Mouse (Mus musculus) hematopoietic multipotent progenitor cell, adult 10-12 weeks (in vitro differentiated cells): Measurements from ENCODE around the gene Gm4924. TPM values are rescaled to one million over a fixed set of nuclear protein-coding genes. Genes with fewer than 3 reads are reported as not detected.

Experiments
- polyA plus RNA-seq: library from polyadenylated mRNA; stranded (reverse); fragments of >175 nt; gene quantifications from 2 replicates; pipeline ENCODE4 v1.2.3, GENCODE M21; 2012; ENCODE audit warnings: low replicate concordance

Gene Gm4924
- 0.34 TPM in 1 of 2 replicates, not detected in the other for polyA plus RNA-seq

DNA sequence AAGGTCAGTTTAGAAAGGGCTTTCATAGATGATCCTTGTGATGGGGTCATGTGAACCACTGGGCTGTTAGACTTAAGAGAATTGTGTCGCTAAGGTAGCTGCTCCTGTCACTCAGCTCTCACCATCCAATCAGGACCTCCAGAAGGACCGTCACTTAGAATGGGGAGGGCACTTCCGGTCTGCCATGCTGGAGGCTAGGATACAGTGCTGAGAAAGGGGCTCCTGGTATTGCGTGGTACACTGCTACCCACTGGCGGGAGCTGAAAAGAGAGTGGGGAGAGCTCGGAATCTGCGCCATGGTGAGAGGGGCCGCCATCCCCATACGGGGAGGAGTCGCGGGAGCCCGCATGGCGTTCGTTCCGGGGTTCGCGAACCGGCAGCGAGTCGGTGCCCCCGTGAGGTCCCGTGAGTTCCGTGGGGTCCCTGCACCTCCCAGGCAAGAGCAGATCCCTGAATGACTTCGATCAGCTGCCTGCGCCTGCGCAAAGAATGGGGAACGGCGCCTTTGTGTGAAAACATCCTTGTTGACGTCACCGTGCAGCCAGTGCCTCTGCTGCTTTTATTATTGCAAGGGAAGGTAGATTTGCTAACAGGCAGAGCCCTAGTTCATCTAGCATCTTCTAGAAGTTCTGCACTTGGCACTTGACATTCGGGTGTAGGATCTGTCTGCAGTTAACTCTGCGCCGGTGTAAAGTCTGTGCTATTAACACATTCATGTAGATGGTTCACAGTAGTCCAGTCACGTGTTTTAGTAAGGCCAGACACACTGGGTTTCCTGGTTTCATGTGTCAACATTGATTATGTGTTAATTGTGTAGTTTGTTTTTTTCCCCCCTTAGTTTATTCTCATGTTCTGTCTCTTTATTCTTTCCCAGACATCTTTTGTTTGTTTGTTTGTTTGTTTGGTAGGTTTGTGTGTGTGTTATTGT is at the start of gene Gm4924:
Gene Gm4924, plus strand, starts transcription at position 173 of the 928 bp plus-strand sequence.

DNA sequence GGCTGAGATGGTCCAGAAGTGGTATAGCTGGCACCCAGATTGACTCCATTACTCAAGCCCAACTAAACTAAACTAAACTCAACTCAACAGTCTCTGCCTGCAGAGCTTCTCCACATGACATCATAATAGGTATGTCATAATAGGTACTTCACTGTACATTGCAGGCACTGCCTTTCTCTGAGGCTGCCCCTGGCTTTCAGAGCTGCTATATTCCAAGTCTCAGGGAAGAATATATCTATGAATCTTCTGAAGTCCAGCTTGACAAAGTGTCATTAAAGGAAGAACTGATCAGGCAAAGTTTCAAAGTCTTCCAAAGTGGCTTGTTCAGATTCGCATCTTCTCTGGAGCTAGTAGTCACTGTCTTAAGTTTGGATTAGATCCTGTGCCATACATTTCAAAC is 37.6 kb upstream of the Gm4924 start, which contains the start of gene 4932415D10Rik:
Gene 4932415D10Rik, minus strand, starts transcription at position 101 of the 400 bp plus-strand sequence.

Other genes starting within 250 kb of the Gm4924 start
- gene AU041133, start 226.2 kb upstream of the Gm4924 start, polyA plus RNA-seq: 0.07 and 0.22 TPM in 2 replicates
- gene Zfp938, start 113.0 kb upstream of the Gm4924 start, polyA plus RNA-seq: 0.28 TPM in 1 of 2 replicates, not detected in the other
- not detected in 2 replicates for gene 4932415D10Rik, start 37.7 kb upstream of the Gm4924 start, polyA plus RNA-seq
- not detected in 2 replicates for gene Gm1553, start 138.4 kb downstream of the Gm4924 start, polyA plus RNA-seq